Mouse (Mus musculus) hindbrain, embryonic 10.5 days (tissue): Measurements from ENCODE around the gene Kiss1. TPM values are rescaled to one million over a fixed set of nuclear protein-coding genes. Genes with fewer than 3 reads are reported as not detected.
A peak's percentile ranks its signal among the peaks of the same experiment; 100 is the strongest.

Source experiments
- DNase-seq: peaks from one replicate; pipeline ENCODE4 v3.0.0-alpha.2; 2017; ENCODE audit warnings: low spot score
- H3K27ac ChIP-seq: fragments of 300-500 bp; sonication (generic); 2 replicates; pipeline ENCODE4 v1.5.1; 2016; ENCODE audit warnings: mild to moderate bottlenecking, moderate library complexity
- H3K27me3 ChIP-seq: fragments of 300-500 bp; sonication (generic); 2 replicates; pipeline ENCODE4 v1.6.1; 2016; ENCODE audit warnings: mild to moderate bottlenecking; ENCODE audit not compliant: poor library complexity, insufficient read depth, severe bottlenecking
- H3K36me3 ChIP-seq: fragments of 300-500 bp; sonication (generic); 2 replicates; pipeline ENCODE4 v1.6.1; 2016; ENCODE audit warnings: mild to moderate bottlenecking, moderate library complexity
- H3K4me1 ChIP-seq: fragments of 300-500 bp; sonication (generic); replicated peaks from 2 replicates; pipeline ENCODE4 v1.6.1; 2016; ENCODE audit warnings: mild to moderate bottlenecking
- H3K4me3 ChIP-seq: fragments of 300-500 bp; sonication (generic); 2 replicates; pipeline ENCODE4 v1.5.1; 2016; ENCODE audit warnings: mild to moderate bottlenecking, moderate library complexity
- H3K9me3 ChIP-seq: fragments of 300-500 bp; sonication (generic); 2 replicates; pipeline ENCODE4 v1.6.1; 2016; ENCODE audit warnings: mild to moderate bottlenecking, moderate library complexity
- WGBS: fragments of 180-500 bp; shearing (Covaris S2); methylation state at CpG from one replicate; pipeline ENCODE4 v1.1.7; 2016; 5-methylcytosine and 5-hydroxymethylcytosine counted together
- polyA plus RNA-seq: library from polyadenylated mRNA; unstranded; fragments of >200 nt; fragmentation: Nextera tagmentation; extraction: Ambion mirVana; gene quantifications from 2 replicates; pipeline ENCODE4 v1.2.1, GENCODE M21; 2016

Kiss1 gene
- polyA plus RNA-seq, 1 experiment from 2014 or later: not detected

DNA sequence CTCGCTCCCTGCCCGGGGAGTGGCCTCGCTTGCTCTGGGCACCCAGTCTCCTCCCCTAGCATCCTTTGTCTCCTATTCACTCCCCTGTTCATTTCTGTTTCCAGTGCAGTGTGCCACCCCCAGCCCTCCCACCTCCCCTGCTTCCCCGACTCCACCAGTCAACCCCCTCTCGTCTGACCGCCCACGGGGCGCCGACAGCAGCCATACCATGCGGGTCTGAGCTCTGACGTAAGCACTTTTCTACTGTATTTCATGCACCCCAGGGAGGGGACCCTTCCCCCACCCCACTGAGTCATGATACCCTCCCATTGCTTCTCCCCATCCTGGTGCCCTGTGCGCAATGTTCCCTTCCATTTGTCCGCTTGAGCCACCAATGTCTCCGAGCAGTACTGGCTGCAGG, 22.9 kb upstream of the Kiss1 start:
- Histone ChIP-seq H3K4me1 (peaks cover 31% of the 10 kb centered on the region), H3K27me3 (peaks cover 44% of the 10 kb centered on the region), H3K36me3 (peaks cover 39% of the 10 kb centered on the region), H3K9me3 (no peaks in the 10 kb centered on the region), H3K27ac (peak overlapping the region; percentile 42; the same call in 1 of the 2 replicates), H3K4me3 (no peak overlapping the region)
- 38% methylated on average over 14 of the region's 14 CpGs for WGBS
- DNase-seq: no peak

DNA sequence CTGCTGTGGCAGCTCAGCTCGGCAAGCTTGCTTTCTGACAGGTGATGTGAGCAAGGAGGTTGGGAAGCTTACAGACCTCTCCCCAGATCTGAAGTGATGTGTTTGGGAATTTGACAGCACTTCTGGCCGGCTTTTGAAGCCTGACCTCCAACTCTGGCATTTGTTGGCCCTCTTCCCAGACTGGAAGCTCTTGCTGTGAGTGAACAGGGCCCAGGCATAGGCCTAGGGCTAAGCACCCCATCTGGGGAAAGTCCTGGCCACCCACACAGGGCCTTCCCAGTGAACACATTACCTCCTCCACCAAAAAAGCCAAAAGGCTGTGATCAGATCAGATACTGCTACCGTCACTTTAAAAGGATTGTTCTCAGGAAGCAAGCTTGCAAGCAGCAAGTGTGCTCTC, 19.1 kb upstream of the Kiss1 start:
- H3K36me3 ChIP-seq: peaks cover 22% of the 10 kb centered on the region
- 63% methylated on average over 3 of the region's 3 CpGs for WGBS
- peaks cover 30% of the 10 kb centered on the region for H3K27me3 ChIP-seq
- no peak overlapping the region for H3K27ac ChIP-seq
- no peaks in the 10 kb centered on the region for H3K9me3 ChIP-seq
- no peak overlapping the region for H3K4me3 ChIP-seq
- peaks cover 13% of the 10 kb centered on the region for H3K4me1 ChIP-seq
- no peak for DNase-seq

DNA sequence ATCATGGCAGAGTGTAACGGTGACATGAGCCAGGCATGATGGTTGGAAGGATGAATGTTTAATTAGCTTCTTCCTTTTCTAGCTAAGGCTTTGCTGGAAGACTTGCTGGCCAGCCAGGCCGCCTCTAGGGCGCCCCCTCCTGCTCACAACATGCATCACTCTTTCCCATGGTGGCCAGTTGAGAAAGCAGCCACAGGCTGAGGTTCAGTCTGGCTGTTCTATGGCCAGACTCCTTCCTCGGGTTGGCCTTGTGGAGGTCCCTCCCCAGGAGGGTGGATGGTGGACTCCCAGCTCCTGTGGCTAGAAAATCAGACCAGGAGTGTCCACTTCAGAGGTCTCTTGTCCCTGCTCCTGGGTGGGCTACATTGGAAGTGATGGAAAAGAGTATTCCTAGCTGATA, 14.8 kb upstream of the Kiss1 start:
- 0 out of 2 replicates have a peak overlapping the region, but pooled peaks have one; percentile 42 for H3K27ac ChIP-seq

DNA sequence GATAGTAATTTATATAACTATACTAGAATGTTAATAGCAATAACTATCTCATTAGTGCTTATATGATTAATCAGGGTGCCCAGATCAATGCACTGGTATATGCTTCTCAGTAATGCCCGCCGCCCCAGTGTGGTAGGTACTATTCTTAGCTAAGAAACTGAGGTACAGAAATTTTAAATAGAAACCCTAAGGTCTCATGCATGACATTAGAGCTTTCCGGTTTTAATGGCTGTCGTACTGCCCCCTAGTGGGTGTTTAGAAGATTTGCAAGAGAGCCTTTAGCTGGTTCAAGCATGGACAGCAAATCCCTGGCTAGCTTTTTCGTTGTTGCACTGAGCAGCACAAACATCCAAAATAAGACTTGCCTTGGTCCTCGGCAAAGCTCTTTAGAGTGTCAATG, 14.4 kb upstream of the Kiss1 start:
- Histone ChIP-seq H3K4me1 (peaks cover 11% of the 10 kb centered on the region), H3K27ac (no peak overlapping the region), H3K9me3 (no peaks in the 10 kb centered on the region), H3K36me3 (no peaks in the 10 kb centered on the region; the same call in 1 of the 2 replicates), H3K4me3 (no peak overlapping the region), H3K27me3 (peaks cover 4% of the 10 kb centered on the region; the same call in 1 of the 2 replicates)
- WGBS: 17% methylated on average over 6 of the region's 6 CpGs
- DNase-seq: peak; percentile 56

More for the DNA sequence above, 14.8 kb upstream of the Kiss1 start:
- WGBS: 10% methylated on average over 4 of the region's 4 CpGs
- H3K36me3 ChIP-seq: no peaks in the 10 kb centered on the region; the same call in 1 of the 2 replicates
- no peaks in the 10 kb centered on the region for H3K9me3 ChIP-seq
- DNase-seq: peak; percentile 85
- H3K4me1 ChIP-seq: peaks cover 6% of the 10 kb centered on the region
- H3K4me3 ChIP-seq: no peak overlapping the region
- H3K27me3 ChIP-seq: peaks cover 4% of the 10 kb centered on the region; the same call in 1 of the 2 replicates

DNA sequence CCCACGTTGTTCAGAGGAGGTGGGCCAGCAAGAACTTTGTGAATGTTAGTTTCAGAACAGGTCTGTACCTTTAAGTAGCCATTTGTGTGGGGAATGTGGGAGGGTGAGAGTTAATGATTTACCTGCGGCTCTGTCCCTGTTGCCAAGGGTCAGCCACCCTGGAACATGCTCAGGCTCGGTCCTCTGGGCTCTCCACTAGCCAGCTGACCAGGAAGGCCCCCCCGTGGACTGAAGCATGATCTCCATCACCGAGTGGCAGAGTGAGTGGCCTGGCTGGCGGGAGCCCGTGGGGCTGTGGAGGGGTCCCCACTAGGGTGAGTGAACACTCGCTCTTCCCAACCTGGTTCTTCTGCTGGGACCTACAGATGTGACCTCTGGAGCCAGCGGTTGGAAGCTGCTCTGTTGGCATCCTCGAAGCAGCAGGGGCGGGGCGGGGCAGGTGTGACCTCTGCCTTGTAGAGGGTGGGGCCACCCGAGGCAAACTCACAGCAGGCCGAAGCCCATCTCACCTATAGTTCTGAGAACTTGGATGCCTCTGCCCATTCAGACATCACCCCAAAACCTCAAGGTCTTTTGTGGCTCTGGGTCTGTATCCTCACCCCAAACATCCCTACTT, 11.9 kb upstream of the Kiss1 start, which contains the start of gene Golt1a:
Gene Golt1a, plus strand, starts transcription at position 149 of the 616 bp plus-strand sequence.
- Histone ChIP-seq H3K9me3 (no peaks in the 10 kb centered on the region), H3K27me3 (peaks cover 4% of the 10 kb centered on the region; the same call in 1 of the 2 replicates), H3K4me1 (peaks cover 16% of the 10 kb centered on the region), H3K4me3 (no peak within 1 kb of the TSS), H3K27ac (no peak within 1 kb of the TSS), H3K36me3 (no peaks in the 10 kb centered on the region)
- DNase-seq: no peak
- WGBS: 62% methylated on average over 14 of the region's 14 CpGs

DNA sequence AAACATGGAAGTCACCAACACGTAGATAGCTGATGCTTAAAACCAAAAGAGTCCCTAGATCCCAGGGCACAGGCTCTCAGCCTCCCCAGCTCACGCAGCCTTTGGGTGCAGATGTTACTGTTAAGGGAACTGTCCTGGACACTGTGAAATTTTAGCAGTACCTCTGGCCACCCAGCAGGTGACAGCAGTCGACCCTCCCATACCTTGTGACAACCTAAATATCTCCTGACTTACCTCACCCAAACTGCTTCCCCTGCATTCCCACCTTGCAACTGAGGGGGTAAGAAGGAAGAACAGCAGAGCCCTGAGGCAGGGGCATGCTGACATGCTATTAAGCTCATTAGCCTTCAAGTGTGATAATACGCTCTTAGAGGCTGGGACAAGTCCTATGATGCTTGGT, 10.4 kb upstream of the Kiss1 start:
- H3K27ac ChIP-seq: no peak overlapping the region
- DNase-seq: no peak
- H3K4me1 ChIP-seq: peaks cover 16% of the 10 kb centered on the region
- WGBS: 63% methylated on average over 4 of the region's 4 CpGs
- H3K4me3 ChIP-seq: no peak overlapping the region
- H3K36me3 ChIP-seq: no peaks in the 10 kb centered on the region
- no peaks in the 10 kb centered on the region for H3K9me3 ChIP-seq
- H3K27me3 ChIP-seq: peaks cover 4% of the 10 kb centered on the region; the same call in 1 of the 2 replicates

DNA sequence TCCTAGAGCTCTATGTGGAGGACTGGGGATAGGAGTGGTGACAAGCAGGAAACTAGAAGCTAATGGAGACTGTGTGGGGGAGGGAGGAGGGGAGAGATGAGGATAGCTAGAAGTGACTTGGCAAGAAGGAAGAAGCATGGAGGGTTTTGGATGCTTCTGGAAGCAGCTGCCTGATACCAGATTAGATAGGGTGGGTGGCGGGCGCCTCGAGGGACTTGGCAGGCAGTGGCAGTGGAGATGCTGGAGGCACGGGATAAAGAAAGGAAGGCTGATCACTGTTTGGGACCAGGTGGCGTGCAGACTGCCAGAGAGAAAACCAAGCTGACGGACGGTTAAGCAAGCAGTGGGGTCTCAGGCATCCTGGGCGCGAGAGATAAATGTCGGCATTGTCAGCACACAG, 9.7 kb upstream of the Kiss1 start:
- WGBS: 27% methylated on average over 10 of the region's 10 CpGs
- Histone ChIP-seq H3K27ac (peak overlapping the region; percentile 29; the same call in 1 of the 2 replicates), H3K4me3 (no peak overlapping the region), H3K9me3 (no peaks in the 10 kb centered on the region), H3K27me3 (peaks cover 4% of the 10 kb centered on the region; the same call in 1 of the 2 replicates), H3K4me1 (peaks cover 14% of the 10 kb centered on the region), H3K36me3 (no peaks in the 10 kb centered on the region)
- DNase-seq: no peak

DNA sequence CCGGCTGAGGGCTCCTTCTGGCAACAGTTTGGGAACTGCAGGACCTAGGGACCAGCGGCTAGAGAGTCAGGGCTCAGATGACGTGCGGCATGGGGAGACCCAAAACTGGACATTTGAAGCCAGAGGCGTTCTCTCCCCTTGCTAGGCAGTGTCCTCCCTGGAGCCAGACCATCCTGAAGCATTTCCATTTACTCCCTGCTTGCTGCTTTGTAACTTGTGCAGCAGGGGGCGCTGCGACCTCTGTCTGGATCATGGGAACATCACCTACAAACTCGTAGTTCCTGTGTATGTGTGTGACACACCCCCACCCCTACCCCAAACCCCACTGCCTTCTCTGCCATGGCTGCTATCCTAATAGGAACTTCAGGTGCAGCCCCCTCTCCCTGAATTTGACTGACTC, 7.3 kb upstream of the Kiss1 start:
- Histone ChIP-seq H3K9me3 (0 out of 2 replicates have a peak, but pooled peaks cover 3% of the 10 kb centered on the region), H3K27ac (no peak overlapping the region), H3K4me3 (no peak overlapping the region), H3K36me3 (no peaks in the 10 kb centered on the region), H3K4me1 (peaks cover 13% of the 10 kb centered on the region), H3K27me3 (peaks cover 4% of the 10 kb centered on the region; the same call in 1 of the 2 replicates)
- peak; percentile 70 for DNase-seq
- 25% methylated on average over 8 of the region's 8 CpGs for WGBS

DNA sequence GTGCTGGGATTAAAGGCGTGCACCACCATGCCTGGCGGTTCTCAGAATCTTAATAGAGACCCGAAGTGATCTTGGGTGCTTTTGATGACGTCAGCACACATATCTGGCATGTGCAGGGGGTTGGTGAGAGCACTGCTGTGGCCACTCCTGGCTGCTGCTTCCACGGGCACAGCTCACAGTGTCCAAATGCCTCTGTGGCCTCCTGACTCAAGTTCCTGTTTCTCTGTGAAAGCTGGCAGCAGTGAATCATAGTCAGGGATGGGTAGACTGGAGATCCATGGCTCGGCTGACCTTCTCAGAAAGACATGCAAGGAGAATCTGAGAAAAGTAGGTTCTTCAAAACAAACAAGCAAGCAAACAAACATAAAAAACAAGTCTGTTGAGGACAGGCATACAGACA, 5.9 kb upstream of the Kiss1 start:
- WGBS: 85% methylated on average over 6 of the region's 6 CpGs
- peaks cover 1% of the 10 kb centered on the region; the same call in 1 of the 2 replicates for H3K27me3 ChIP-seq
- no peak overlapping the region for H3K27ac ChIP-seq
- no peaks in the 10 kb centered on the region for H3K36me3 ChIP-seq
- H3K4me3 ChIP-seq: no peak overlapping the region
- no peak for DNase-seq
- peaks cover 15% of the 10 kb centered on the region for H3K4me1 ChIP-seq
- H3K9me3 ChIP-seq: 0 out of 2 replicates have a peak, but pooled peaks cover 3% of the 10 kb centered on the region

DNA sequence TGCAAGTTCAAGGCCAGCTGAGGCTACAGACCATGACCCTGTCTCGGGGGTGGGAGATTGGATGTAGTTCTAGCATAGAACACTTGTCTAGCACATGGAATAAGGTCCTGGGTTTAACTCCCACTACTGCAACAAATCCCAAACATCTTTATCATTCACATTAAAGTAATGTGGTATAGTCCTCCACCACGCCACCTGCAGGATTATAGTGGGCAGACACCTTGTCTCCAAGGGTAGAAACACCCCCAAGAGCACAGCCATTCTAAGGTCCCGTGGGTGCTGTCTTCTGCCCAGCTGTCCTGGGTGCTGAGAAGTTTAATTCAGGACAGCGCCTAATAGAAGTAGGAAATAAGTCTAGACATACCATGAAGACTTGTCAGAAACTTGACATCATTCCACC, 5.1 kb upstream of the Kiss1 start:
- no peak for DNase-seq
- H3K27me3 ChIP-seq: no peaks in the 10 kb centered on the region; the same call in 1 of the 2 replicates
- H3K4me1 ChIP-seq: peaks cover 21% of the 10 kb centered on the region
- H3K36me3 ChIP-seq: no peaks in the 10 kb centered on the region
- no peak overlapping the region for H3K4me3 ChIP-seq
- 0 out of 2 replicates have a peak, but pooled peaks cover 3% of the 10 kb centered on the region for H3K9me3 ChIP-seq
- H3K27ac ChIP-seq: no peak overlapping the region
- 82% methylated on average over 4 of the region's 4 CpGs for WGBS

DNA sequence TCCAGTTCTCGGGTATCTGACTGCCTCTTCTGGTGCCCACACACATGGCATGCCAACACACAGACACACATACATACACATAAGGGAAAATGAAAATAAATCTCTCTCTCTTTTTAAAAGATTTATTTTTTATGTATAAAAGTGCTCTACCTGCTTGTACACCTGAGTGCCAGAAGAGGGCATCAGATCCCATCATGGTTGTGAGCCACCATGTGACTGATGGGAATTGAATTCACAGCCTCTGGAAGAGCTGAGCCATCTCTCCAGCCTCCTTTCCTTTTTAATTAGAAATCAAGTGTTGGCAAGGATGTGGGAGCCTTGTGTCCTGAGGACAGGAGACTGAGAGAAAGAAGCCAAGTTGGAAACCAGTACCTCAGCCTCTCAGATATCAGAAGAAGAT, 4.5 kb upstream of the Kiss1 start:
- H3K36me3 ChIP-seq: no peaks in the 10 kb centered on the region
- no peak overlapping the region for H3K27ac ChIP-seq
- 82% methylated on average over 1 of the region's 1 CpGs for WGBS
- H3K9me3 ChIP-seq: 0 out of 2 replicates have a peak, but pooled peaks cover 3% of the 10 kb centered on the region
- no peak for DNase-seq
- no peaks in the 10 kb centered on the region; the same call in 1 of the 2 replicates for H3K27me3 ChIP-seq
- H3K4me3 ChIP-seq: no peak overlapping the region
- H3K4me1 ChIP-seq: peaks cover 16% of the 10 kb centered on the region

DNA sequence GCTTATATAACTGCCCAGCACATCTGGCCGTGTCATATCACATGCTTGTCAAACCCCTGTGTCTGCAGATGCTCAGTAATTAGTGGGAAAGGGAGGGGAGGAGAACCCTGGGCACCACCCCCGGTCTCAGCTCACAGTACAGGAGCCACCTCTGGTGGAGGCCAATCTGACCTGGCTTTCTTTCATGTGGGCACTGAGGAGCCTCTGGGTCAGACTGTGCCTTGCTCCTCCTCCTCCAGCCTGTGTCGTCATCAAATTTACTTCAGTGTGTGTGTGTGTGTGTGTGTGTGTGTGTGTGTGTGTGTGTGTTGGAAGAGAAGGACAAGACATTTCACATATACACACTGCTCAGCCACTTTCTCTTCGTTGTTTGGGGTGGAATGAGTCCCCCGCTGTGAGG, 1.7 kb downstream of the Kiss1 start:
- Histone ChIP-seq H3K4me1 (peaks cover 19% of the 10 kb centered on the region), H3K36me3 (no peaks in the 10 kb centered on the region), H3K9me3 (0 out of 2 replicates have a peak, but pooled peaks cover 1% of the 10 kb centered on the region), H3K4me3 (no peak overlapping the region), H3K27me3 (peaks cover 20% of the 10 kb centered on the region), H3K27ac (no peak overlapping the region)
- WGBS: 57% methylated on average over 5 of the region's 5 CpGs
- DNase-seq: no peak

DNA sequence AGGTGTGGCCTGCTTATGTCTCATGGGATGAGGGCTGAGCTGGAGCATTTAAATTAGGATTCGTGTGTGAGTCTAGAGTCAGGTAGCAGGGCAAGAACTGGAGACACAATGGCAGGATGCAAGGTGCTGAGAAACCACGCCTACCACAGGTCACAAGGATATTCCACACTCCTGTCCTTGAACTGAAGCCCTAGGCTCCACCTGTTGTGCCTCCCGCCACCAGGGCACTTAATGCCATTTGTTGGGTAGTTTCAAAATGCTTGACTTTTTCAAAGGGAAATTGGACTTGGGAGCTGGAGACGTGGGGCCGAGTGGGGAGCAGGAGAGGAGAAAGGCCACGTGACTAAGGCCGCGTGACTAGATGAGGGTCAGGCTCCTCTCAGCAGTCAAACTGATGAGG, 4.3 kb downstream of the Kiss1 start:
- no peak overlapping the region for H3K27ac ChIP-seq
- WGBS: 85% methylated on average over 8 of the region's 8 CpGs
- H3K9me3 ChIP-seq: no peaks in the 10 kb centered on the region
- H3K4me3 ChIP-seq: no peak overlapping the region
- no peak for DNase-seq
- H3K4me1 ChIP-seq: peaks cover 35% of the 10 kb centered on the region
- H3K36me3 ChIP-seq: no peaks in the 10 kb centered on the region
- peaks cover 45% of the 10 kb centered on the region for H3K27me3 ChIP-seq
